Mouse (Mus musculus): ENCODE data around the gene Nek7. TPM values are rescaled to one million over a fixed set of nuclear protein-coding genes. Genes with fewer than 3 reads are reported as not detected.

The Nek7 gene
- 10 to 100 TPM; 31.2 to 34.5 TPM for total RNA-seq (2023)

DNA sequence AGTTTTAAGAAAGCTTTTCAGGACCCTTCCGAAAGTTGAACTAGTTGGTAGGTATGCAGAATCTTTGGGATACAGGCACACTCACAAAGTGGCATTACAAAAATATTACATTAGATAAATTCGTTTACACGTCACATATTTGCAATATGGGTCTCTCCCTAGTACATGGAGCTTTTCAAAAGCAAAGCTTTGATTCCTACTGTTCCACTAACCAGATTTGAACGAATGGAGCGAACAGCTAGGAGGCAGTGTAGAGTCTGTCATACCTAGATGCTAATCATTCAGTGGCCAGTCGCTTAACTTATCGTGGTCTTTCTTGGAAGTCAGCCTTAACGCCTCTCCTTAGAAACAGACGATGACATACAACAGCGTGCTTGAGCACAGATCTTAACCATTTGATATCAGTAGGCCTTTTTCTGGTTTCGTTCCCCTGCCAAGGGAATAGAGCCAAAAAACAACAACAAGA, at the start of gene Nek7:
Nek7 (minus strand) TSS at position 146 of the 466 bp plus-strand sequence.

Other genes starting within 250 kb of the Nek7 start
- gene Lhx9, start 228.4 kb upstream of the Nek7 start, total RNA-seq (2023) = not detected
- gene 2310009B15Rik, start 236.7 kb upstream of the Nek7 start, total RNA-seq (2023) = 1 to 10 TPM; 8.5 to 8.8 TPM